Mouse (Mus musculus) T-helper 17 cell (primary cell): Measurements from ENCODE around the gene Emp3.

Experiments used
- in situ Hi-C, 2 experiments: fragments of 300-600 bp; cut with MboI, MseI; formaldehyde crosslinking; loops; 1 replicate in 1 of 2; 2 replicates in 1 of 2; pipeline ENCODE4 v1.15.1; 2025; ENCODE audit warnings: high pct_unique_total_duplicates in 2 of 2

The Emp3 gene

DNA sequence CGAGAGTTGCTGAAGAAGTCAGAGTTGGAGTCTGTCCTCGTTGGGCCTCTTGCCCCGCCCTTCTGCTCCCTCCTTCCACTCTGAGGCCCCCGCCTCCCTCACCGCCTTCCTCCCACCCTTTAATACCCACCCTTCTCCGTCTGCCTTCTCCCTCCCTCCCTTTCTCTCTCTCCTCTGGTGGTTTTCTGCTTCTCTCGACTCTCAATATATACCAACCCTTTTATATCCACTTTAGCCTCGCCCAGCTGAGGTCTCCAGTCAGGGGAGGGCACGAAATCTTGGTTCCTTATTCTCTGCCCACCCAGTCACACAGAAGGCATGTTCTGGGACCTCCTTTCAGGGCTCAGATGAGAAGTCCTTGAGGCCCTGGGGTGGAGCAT, at the start of gene Emp3:
Emp3 (minus strand) TSS at position 163 of the 380 bp plus-strand sequence.
- in situ Hi-C loops = loop anchor here (5.0 to 25.0 kb wide), 2 partner anchors 49 to 1091 kb away; partner anchors contain the start of genes Kdelr1 (in 1 of the 2) and Spty2d1 (in 1 of the 2)

DNA sequence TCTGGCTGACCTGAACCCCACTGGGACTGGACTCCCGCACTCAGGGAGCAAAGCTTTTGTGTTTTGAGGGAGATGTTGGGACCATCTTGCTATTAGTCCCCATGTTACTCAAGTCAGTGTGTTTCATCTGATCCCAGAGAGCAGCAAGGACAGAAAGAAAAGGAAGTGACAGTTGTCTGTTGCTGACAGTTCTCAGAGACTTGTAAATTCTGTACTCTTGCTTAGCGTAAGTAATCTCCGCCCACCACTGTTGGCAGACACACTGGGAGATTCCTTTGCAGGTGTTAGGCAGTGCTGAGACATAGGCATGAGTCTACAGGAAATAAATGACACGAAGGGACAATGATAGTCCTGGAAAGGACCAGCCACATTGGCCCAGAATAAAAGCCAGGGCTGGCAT, 35.4 kb upstream of the Emp3 start:
- in situ Hi-C loops = no loop called here

DNA sequence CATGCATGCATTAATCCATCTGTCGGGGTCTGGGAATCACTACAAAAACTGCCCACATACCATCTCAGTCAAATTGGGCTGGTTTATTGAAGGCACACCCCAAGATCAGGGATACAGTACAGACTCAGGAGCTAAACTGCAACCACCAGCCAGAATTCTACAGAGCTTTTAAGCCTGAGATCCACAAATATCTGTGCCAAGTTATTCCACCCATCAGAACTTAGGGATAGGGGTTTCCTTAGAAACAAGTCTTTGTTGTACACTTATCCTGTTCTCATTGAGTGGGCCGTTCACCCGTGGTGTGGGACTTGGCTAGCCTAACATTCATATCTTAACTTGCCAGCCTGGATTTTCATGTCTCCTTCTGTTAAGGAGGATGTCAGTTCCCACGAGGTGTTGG, 27.9 kb upstream of the Emp3 start:
- in situ Hi-C loops = no loop called here

DNA sequence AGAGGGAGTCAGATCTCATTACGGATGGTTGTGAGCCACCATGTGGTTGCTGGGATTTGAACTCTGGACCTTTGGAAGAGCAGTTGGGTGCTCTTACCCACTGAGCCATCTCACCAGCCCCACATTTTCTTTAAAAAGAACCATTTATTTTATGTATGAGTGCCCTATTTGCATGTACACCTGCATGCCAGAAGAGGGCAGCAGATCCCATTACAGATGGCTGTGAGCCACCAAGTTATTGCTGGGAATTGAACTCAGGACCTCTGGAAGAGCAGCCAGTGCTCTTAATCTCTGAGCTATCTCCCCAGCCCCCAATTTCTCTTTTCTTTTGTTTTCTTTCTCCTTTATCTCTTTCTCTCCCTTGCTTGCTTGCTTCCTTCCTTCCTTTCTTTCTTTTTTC, 22.1 kb upstream of the Emp3 start:
- in situ Hi-C loops = loop anchor here in 1 of 2 experiments (5.0 kb wide), 1 partner anchor 64 kb away; no protein-coding TSS in a partner anchor

DNA sequence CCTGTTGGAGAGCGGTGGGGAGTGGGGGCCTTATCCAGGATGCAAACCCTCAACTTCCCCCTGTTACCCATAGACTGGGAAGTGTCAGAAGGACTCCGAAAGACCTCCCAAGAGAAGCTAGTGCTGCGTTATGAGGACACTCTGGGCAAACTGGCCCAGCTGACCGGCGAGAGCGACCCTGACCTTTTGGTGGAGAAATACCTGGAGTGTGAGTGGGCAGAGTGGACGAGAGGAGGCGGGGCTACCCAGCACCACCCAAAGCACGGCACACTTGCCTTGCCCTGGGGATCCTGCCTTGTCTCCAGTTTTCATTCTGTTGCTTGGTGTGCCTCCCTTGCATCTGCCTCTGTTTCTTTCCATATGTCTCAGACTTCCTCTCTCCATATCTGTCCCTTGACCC, 20.8 kb upstream of the Emp3 start:
- in situ Hi-C loops = loop anchor here in 1 of 2 experiments (5.0 kb wide), 1 partner anchor 65 kb away; no protein-coding TSS in a partner anchor

DNA sequence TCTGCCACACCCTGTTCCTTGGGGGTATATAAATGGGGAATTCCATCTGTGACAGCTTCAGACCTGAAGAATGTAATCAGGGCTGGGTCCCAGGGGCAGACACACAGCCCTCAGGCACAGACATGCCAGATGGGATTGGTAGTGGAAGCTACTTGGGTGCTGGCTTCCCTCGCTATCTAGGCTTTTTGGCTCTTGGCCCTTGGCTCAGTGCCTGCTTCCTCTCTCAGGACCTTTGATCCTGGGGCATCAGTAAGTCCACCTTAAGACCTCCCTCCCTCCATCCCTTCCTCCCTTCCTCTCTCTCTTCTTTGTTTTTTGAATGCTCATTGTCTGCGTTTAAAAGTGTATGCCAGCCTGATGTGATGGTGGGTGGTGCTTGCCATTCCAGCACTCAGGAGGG, 18.6 kb upstream of the Emp3 start:
- in situ Hi-C loops = loop anchor here (5.0 to 10.0 kb wide), 2 partner anchors 67 to 205 kb away; no protein-coding TSS in a partner anchor

DNA sequence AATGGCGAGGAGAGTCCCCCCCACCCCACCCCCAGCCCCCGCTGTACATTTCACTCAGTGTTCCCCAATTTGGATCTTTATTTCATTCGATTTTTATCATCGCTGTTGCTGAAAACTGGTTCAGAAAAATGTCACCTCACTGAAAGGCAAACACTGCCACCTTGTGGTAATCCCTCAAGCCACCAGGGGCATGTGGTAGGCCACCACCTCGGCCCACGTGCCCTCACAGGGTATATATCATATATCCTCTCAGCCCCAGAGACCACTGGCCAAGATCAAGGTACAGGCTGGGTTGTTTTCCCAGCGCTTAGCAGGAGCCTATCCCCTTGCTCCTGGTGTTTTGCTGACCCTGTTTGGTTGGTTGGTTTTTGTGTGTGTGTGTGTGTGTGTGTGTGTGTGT, 13.9 kb upstream of the Emp3 start:
- in situ Hi-C loops = loop anchor here (10.0 kb wide), 1 partner anchor 200 kb away; no protein-coding TSS in a partner anchor

DNA sequence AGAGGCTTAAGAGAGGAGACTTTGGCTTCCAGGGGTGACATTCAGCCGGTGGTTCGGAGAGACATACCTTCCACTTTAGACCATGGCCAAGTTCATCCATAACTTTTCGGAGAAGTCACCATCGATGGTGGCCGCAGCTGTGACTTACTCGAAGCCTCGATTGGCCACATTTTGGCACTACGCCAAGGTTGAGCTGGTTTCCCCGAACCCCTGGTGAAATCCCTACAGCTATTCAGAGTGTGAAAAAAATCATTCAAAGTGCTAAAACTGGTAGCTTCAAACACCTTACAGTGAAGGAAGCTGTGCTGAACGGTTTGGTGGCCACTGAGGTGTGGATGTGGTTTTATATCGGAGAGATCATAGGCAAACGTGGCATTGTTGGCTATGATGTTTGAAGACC, 12.6 kb upstream of the Emp3 start:
- in situ Hi-C loops = loop anchor here (10.0 kb wide), 1 partner anchor 199 kb away; no protein-coding TSS in a partner anchor

DNA sequence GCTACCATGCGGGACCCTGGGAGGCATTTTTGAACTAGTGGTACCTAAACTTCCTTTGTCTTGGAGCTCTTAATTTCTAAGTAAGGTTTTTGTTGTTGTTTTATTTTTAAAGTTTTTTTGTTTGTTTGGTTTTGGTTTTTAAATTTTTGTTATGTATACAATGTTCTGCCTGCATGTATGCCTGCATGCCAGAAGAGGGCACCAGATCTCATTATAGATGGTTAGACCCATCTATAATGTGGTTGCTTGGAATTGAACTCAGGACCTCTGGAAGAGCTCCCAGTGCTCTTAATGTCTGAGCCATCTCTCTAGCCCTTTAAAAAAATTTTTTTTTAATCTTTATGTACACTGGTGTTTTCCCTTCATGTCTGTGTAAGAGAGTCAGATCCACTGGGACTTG, 8.5 kb upstream of the Emp3 start:
- in situ Hi-C loops = loop anchor here (10.0 kb wide), 1 partner anchor 195 kb away; no protein-coding TSS in a partner anchor

DNA sequence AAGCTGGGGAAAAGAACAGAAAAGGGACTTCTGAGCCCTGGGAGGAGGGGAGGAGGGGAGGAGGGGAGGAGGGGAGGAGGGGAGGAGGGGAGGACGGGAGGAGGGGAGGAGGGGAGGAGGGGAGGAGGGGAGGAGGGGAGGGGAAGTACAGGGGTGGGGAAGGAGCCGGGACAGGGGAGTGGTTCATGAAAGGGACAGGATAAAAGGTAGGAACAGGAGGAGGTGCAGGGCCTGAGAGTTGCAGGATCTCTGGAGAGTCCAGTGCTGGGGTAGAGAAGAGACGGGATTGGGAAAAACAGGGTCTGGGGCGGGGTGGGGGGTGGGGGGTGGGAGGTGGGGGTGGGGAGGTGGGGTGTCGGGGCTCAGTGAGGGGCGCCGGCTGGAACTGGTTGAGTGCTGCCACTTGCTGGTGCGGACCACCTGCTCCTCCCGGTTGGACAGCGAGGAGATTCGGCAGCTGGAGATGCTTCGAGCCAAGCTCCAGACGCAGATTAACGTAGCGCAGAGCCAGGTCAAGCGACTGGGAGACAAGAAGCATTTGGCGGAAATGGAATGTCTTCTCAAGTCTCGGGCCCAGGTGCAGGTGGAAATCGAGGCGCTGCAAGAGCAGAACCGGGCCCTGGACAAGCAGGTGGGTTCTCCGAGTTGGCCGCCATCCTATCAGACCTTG, 7.6 kb upstream of the Emp3 start:
- in situ Hi-C loops = no loop called here

DNA sequence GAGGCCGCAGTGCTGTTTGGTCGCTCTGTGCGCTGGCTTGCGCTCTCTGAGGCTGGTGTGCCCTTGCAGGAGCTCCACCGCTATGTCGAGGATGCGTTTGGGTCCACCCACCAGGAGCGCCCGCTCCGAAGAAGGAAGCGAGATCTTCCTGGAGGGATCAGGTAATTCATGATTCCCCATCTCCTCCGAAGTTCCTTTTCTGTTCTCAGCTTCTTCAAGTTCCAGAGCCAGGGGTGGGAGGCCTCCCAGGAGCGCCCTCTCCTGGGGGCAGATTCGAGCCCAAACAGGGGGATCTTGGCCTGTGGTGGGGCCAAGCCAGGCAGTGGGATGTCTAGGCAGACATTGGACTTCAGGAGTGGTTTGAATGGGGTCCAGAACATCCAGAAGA, 3.2 kb upstream of the Emp3 start:
- in situ Hi-C loops = loop anchor here (5.0 to 25.0 kb wide), 2 partner anchors 52 to 1088 kb away; partner anchors contain the start of genes Kdelr1 (in 1 of the 2) and Spty2d1 (in 1 of the 2)

DNA sequence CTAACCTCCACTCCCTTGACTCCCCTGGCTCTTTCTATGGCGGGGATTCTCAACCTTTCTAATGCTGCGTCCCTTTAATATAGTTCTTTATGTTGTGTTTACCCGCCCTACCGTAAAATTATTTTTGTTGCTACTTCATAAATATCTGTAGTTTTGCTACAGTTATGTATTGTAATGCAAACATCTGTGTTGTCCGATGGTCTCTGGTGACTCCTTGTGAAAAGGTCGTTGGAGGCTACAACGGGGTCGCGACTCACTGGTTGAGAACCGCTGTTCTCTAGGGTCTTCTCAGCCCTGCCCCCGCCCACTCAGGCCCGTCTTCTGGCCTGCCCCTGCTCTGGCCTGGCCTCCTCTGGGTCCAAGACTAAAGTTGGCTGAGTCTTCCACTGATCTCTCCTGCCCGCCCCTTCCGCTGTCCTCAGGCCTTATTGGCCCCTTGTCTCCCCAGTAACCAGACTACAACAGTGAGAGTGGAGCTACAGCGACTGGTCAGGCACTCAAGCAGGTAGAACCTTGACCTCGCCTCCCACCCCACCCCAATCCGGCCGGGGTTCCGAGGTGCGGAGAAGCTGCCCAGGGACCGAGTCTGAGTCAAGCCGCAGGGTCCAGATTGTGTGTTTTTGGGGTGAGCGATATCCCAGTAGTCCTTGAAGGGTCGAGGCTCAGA, 2.7 kb upstream of the Emp3 start, which contains the start of gene Ccdc114:
Ccdc114 (plus strand) TSS at position 311 of the 667 bp plus-strand sequence.
- in situ Hi-C loops = loop anchor here (5.0 to 25.0 kb wide), 2 partner anchors 52 to 1088 kb away; partner anchors contain the start of genes Kdelr1 (in 1 of the 2) and Spty2d1 (in 1 of the 2)

DNA sequence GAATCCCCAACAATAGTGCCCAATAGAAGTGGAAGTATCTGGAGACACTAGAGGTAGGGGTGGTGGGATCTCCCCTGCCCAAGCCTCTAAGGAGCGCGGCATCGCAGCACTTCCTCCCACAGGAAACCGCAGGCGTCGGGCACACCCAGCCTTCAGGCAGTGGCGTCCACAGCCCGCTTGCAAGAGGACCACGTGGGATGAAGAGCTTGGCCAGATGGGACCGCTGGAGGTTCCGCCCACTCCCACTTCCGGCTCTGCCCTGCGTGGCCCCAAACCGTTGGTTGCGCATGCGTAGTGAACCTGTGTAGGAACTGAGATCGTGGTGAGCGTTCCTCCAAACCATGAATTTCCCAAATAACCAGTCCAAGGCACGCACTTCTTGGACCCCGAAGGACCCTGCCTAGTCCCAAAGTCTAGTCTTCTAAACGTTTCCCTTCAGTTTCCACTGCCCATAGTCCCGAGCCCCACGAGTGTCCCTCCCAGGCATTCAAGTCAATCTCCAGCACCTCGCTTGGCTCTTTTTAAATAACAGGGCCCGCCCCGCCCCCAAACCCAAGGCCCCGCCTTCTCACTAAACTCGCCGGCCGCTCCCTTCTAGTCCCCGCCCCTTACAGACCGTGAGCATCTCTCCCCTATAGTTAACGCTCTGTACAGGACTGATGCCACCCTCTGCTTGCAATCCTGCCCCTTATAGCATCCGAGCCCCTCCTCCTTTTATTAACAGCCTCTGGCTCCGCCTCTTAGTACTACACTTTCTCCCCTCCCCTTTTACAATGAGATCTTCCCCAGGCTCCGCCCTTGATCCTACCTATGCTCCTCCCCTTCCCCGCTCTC, 1.9 kb upstream of the Emp3 start:
- in situ Hi-C loops = loop anchor here (5.0 to 25.0 kb wide), 2 partner anchors 51 to 1089 kb away; partner anchors contain the start of genes Kdelr1 (in 1 of the 2) and Spty2d1 (in 1 of the 2)

DNA sequence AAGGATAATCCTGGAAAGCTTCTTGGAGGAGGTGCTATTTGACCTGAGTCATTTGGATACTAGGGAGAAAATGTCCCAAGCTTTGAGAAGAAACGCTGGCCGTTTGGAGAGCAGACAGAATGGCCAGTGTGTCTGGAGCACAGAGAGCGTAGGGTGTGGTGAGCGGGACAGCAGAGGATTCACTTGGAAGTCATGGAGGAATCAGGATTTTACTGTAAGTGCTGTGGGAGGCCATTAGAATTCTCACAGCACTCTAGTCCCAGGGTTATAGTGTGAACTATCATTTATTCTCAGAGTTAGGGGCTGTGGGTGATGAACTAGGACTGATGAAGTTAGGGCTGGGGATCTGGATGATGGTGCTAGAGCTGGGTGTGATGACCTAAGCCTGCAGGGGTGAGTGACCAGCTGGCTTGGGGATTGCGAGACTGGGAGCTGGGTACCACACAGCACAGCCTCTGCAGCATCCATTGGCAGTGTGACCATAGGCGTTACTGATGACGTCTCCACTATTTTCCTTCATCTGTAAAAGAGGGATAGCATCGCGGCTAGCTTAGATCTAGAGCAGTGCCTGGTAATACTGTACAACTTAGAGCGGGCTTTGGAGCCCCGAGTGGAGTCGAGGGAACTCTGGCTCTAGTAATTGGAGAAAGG, 871 bp upstream of the Emp3 start:
- in situ Hi-C loops = loop anchor here (5.0 to 25.0 kb wide), 2 partner anchors 50 to 1090 kb away; partner anchors contain the start of genes Kdelr1 (in 1 of the 2) and Spty2d1 (in 1 of the 2)

DNA sequence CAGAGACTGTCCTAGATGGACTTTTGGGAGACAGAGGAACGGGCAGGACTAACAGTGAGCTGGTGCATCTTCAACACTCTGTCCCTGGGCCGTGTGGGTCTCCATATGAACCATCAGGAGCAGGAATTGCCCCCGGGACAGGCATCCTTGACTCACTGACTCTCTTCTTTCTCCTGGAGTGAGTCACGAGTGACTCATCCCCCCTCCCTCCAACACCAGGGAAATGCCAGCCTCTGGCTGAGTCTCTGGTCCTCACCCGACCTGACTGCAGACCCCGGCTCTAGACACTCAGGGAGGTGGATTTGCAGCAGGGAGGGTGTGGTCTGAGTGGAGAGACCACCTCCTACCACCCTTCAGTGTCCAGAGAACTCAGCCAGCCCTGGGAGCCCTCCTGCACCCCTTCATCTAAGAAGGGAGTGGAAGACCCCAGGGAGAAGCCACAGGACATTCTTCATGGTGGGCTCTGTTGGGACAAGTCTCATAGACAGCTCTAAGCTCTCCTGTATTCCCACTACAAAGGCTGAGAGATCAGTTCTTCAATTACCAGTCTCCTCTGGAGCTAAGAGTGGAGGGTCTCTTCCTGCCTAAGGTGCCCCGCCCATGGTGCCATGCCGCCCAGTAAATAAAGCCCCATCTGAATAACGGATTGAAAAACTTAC, 492 bp downstream of the Emp3 start:
- in situ Hi-C loops = loop anchor here (5.0 to 25.0 kb wide), 2 partner anchors 48 to 1092 kb away; partner anchors contain the start of genes Kdelr1 (in 1 of the 2) and Spty2d1 (in 1 of the 2)

DNA sequence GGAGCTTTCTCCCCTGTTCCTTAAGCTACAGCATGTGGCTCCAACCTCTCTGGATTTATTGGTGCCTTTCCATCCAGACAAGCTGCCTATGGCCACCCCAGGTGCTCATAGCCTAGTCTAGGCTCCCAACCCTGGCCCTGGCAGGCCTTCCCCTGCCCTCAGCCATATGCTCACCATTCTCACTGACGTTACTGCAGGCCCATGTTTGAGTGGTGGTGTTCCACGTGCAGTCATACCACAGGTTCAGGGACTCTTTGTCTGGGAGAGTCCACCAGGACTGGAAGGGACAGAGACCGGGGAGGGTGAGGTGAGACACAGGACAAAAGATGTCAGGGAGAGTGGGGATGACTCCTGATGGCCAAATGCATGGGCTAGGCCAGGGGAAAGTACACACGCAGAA, 1.4 kb downstream of the Emp3 start:
- in situ Hi-C loops = loop anchor here (5.0 to 25.0 kb wide), 3 partner anchors 47 to 1515 kb away; partner anchors contain the start of genes Kdelr1 (in 1 of the 2) and Spty2d1 (in 1 of the 2)

DNA sequence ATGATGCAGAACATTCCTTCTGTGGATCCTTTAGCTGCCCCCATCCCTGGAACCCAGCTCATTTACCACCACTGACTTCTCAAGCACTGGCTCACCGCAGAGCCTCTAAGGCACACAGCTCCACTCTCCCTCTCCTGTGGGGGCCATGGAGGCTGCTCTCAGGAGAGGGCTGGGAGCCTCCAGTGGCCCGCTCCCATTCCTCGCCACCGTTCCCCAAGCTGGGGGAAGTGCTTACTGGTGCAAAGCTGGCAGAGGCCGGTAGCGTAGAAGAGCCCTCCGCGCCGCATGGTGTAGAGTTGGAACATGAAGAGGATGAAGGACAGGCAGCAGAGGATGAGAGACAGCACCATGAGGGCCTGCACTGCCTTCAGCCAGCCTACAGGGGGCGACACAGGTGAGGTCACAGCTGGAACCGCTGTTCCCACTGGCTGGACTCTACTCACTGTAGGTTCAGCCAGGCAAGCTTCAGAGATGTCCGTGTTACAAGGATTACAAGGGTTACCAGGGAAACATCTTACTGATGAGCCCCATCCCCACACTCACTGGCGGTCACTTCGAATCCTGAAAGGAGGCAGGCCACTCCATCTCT, 2.0 kb downstream of the Emp3 start:
- in situ Hi-C loops = loop anchor here in 1 of 2 experiments (10.0 to 25.0 kb wide), 2 partner anchors 1093 to 1514 kb away; partner anchors contain the start of gene Spty2d1

DNA sequence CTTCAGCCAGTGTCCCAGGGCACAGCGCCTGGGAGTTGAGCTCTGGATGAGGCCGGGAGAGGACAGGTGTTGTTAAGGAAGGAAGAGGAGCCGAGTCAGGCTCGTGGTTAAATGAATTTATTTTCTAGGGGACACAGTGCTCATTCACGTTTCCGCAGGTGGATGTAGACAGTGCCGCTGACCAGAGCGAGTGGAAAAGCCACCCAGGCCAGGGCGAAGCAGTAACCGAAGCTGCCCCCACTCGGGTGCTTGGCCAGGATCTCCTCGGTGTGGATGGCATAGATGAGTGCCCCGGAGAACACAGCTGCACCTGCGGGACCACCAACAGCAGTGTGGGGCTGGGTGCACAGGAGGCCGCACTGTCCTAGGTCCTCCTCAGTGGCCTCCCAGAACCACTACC, 3.3 kb downstream of the Emp3 start:
- in situ Hi-C loops = loop anchor here in 1 of 2 experiments (10.0 to 25.0 kb wide), 2 partner anchors 1094 to 1513 kb away; partner anchors contain the start of gene Spty2d1
